Mouse (Mus musculus) B cell, adult 67 days (primary cell): ENCODE results near the gene Ipo13. TPM values are rescaled to one million over a fixed set of nuclear protein-coding genes. Genes with fewer than 3 reads are reported as not detected.

Experiments
- total RNA-seq, 2 experiments: library from RNA; stranded (reverse); gene quantifications; 4 replicates each; pipeline ENCODE4 v1.2.4; 2023

The Ipo13 gene
- total RNA-seq = 10 to 100 TPM; 55.4 to 64.6 TPM

DNA sequence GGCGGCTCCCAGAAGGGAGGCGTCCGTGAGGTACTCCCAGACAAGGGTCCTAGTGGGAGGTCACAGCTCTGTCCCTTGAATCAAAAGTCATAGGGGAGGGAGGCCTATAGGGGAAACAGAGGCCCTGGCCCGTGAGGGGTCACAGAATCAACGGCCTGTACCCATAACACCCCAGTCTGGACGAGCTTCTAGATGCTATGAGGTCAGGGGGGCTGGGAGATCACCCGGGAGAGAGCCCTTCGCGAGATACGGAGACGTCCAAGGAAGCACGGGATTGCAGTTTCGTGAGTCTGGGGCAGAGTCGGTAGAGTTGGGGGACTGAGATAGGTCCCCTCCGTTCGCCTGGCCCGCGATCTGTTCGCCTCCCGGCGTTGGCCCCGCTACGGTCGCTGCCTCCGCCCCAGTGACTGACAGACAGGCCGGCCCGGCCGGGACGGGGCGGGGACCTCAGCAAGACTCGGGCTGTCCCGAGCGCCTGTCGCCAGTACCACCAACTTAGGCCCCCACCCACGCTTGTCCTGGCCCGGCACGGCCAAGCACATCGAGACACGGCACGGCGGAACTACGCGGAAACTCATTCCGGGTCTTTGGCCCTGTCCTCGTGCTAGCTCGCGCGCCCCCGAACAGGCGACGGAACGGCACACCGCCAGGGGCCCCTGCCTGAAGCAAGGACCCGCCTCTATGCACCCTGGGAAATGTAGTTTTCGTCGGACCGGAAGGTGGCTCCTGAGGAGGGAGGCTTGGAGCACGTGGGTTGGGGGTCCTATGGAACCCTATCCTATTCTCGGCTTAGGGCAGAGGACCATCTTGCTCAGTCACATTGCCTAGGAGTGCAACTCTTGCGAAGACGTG is at the start of gene Ipo13:
TSS of gene Ipo13 (minus strand) at position 409 of the 852 bp plus-strand sequence.

DNA sequence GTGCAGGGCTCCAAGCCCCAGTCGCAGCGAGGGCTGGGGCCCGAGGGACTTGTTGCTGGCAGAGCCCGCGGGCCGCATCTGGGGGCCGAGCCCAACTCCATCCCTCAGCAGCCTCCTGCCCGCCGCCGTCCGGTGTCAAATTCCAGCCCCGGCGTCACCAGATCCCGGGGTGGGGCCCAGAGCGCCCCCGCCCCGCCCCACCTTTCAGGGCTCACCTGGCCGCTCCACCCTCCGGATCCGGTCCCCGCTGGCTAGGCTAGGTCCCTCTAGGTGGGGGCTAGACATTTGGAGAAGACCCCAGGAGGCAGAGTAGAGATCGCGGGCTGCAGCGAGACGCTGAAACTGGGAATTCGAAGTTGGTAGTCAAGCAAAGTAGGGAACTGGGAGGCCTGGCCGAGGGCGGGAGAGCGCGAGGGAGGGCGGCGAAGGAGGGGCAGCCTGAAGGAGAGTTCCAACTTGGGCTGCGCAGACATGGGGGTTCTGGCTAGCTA is 14.6 kb upstream of the Ipo13 start, which contains the start of gene Artn:
TSS of gene Artn (minus strand) at position 373 of the 491 bp plus-strand sequence.

DNA sequence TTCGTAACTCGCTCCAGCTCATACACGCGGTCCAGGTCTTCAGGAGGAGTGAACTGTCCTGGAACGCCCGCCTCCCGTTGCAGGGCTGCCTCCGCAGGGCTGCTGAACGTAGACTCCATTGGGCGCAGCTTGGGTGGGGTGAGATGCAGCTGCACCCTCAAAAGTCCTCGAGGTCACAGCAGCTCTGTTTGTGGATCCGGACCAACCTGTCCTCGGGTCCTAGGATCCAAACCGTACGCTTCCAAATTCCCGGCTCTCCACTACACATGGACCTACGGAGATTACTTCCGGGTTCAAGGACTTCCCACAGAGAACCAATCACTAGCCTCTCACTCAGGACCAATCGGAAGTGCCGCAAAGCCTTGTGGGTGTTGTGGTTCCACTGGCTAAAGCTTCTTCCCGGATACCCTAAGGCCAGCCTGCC is 23.0 kb downstream of the Ipo13 start, which contains the start of gene Dph2:
TSS of gene Dph2 (minus strand) at position 295 of the 424 bp plus-strand sequence.

DNA sequence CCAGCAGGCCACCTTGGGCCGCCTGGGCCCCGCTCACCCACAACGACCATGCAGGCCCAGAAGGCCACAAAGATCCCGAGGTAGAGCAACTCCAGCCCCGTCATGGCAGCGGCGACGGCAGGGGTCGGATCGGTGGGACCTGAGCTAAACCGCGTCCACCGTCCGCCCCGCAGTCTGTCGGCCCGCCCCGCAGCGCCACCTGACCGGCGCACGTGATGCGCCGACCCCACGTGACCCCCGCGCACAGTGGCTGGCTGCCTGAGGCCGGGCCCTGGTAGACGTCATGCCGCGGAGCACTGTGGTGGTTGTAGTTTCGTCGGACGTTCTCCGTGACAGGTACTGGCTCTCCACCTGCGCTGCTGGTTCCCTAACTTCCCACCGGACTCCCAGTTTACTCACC is 27.7 kb downstream of the Ipo13 start, which contains the start of gene Atp6v0b:
TSS of gene Atp6v0b (minus strand) at position 201 of the 400 bp plus-strand sequence.

DNA sequence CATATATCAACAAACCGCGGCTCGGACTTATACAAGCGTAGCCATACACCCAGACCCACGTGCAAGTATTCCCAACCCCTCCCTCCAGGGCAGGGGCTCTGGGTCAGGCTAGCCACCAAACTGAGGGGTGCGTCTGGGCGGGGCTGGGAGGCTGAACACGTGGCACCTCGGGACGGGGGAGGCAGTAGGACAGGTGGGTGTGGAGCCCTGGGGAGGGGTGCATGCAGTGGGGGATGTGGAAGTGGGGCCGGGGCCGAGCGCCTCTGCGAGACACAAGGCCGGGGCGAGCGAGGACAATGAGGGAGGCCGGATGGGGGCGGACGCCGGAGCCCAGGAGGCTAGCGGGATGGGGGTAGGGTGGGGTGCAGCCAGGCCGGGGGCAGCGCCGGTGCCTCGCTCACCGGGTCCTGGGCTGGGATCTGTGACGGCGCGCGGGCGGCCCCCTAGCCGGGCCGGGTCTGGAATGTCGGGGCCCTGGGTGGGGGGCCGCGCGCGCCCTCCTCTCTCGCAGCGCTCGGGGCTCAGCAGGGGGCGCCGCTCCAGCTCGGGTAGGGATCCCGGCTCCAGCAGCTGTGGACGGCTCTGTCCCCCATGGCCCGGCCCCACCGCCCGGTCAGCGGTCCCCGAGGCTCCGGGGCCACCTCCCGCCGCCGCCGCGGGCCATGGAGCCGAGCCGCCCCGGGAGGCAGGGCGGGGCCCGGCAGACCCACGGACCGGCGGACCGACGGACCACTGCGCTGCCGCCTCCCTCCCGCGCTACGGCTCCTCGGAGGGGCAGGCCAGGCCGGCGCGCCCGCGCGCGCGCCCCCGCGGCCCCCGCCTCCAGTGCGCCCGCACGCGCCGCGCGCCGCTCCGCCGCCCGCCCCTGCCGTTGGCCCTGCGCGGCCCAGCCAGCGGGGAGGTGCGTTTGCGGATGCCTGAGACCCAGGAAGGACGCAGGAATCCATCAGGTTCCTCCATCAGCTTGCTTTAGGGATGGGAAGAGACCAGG is 31.8 kb downstream of the Ipo13 start, which contains the start of gene B4galt2:
TSS of gene B4galt2 (minus strand) at position 787 of the 991 bp plus-strand sequence.

DNA sequence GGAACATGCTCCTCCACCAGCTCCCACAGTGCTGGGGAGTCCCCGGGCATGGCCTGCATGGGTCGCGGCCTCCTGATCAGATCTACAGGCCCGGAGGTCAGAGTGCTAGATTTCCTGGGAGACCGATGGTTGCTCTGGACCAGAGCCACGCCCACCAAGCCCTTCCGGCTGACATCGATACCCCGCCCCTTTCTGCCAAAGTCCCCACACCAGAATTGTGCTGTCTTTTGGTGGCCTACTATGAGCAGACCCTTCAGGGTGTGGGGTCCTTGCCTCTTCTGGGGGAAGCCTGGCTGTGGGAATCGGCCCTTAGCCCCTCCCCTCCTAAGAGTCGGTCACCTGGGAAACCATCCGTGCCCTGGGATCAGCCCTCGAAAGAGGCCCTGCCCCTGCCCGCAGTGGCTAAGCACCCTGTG is 42.3 kb downstream of the Ipo13 start, which contains the start of gene Ccdc24:
TSS of gene Ccdc24 (minus strand) at position 87 of the 416 bp plus-strand sequence.

Other genes starting within 250 kb of the Ipo13 start
- 10 to 100 TPM; 26.5 to 32.1 TPM for gene Dmap1, start 232.7 kb downstream of the Ipo13 start, total RNA-seq
- gene Gm12845, start 190.6 kb downstream of the Ipo13 start, total RNA-seq = not detected
- gene Klf17, start 149.4 kb downstream of the Ipo13 start, total RNA-seq = not detected
- gene Slc6a9, start 80.5 kb downstream of the Ipo13 start, total RNA-seq = not detected
- not detected for gene Ccdc24, start 42.4 kb downstream of the Ipo13 start, total RNA-seq
- not detected for gene B4galt2, start 31.5 kb downstream of the Ipo13 start, total RNA-seq
- gene Atp6v0b, start 27.7 kb downstream of the Ipo13 start, total RNA-seq = 100 to 1,000 TPM; 251 to 282 TPM
- gene Dph2, start 23.0 kb downstream of the Ipo13 start, total RNA-seq = 10 to 100 TPM; 17.1 to 21.0 TPM
- under 1 TPM in 1 of 2 experiments, not detected in 1; 0.33 TPM for gene Artn, start 14.8 kb upstream of the Ipo13 start, total RNA-seq
- gene St3gal3, start 219.9 kb upstream of the Ipo13 start, total RNA-seq = 10 to 100 TPM; 17.7 to 20.6 TPM